Mouse (Mus musculus) B cell, adult 2 months (primary cell): ENCODE measurements around the gene Aldh1a3.
A peak's percentile ranks its signal among the peaks of the same experiment; 100 is the strongest.

Experiments used
- DNase-seq, 2 experiments: peaks; one replicate each; pipeline ENCODE4 v3.0.0; 2022

Aldh1a3 gene

DNA sequence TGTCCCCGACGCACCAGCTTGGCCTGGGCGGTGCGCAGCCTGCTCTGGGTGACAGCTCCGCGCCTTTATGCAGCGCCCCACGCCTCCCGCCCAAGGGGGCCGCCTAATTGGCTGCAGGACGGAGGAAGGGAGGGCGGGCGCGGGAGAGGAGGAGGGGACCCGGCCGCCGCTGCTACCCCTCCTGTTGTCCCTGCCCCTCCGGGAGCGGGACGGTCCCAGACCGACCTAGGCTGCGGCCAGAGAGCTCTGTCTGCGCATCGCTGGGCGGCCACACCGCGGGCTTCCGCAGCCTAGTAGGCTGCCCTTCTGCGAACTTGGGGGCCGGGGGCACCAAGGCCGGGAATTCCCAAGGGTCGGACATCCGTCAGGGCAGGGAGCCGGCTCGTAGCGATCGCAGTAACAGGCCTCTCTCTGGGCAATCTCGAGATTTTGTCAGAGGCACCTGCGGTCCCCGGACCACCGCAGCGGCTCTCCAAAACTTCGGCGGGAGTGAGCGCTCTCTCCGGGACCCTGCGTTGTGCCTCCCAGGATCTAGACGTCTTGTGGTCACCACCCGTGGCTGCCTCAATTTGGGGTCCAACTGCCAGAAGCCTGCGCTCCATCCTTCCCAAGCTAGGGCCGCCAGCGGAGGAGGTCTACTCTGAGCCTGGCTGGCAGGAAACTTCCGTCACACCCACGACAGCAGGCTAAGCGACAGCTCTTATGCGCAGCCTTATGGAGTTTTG is at the start of gene Aldh1a3:
Gene Aldh1a3 (minus strand): TSS at position 81 of the 725 bp plus-strand sequence.
- DNase-seq = no peak

DNA sequence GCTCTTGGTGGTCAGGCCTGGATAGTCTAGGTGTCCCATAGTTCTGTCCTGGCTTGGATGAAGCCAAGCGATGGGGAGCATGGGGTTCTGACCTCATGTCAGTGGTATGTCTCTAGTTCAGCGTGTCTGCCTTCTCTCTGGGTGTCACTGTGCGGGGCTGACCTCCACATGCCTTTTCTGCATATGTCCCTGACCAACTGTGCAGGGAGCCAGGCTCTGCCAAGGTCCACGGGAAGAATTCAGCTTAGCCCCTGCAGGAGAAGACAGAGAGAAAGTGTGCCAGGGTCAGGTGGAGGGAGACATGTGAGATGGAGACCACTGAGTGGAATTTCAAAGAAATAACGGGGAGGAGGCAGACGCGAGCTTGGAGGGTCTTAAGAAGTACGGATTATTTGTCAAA is 49.0 kb upstream of the Aldh1a3 start:
- no peak for DNase-seq

DNA sequence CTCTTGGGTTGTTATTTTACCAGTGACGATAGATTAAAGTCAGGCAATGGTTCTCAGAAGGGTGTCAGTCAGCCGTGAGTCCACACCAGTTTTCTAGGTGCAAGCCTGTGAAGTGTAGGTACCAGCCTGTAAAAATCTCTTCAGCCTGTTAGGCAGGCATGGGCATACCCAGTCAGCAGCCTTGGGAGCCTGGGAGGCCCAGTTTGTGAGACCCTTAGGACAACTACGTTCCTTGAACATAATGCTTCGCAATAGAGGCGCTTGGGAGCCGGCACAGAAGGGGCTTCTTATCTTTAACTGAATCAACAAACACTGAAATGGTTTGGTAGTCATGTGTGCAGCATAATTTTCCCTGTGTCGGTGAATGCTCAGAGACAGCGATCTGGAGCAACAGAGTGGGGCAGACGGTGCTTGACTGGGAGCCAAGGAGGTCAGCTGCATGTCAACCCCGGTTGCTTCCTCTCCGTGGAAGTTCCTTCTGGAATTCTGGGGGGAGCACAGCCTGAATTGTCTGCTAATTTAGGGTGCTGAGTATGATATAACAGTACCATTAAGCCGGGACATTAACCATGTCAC is 44.4 kb upstream of the Aldh1a3 start:
- no peak for DNase-seq

DNA sequence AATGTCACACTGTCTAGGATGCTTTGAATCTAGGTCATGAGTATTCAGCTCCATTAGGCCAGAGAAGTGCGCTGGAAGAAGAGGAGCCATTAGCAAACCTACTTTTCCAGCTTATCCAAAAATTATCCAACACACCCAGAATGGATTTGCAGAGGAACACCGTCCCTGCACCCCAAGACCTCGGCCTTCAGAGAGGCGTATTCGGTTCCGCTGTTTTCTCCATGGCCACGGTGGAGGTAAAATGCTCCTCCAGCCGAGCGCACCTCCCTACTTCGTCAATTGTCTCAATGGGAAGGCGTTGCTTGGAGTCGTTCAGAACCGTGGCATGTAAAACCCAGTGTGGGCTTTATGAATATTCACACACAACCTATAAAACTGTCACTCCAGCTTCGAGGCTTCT is 39.3 kb upstream of the Aldh1a3 start:
- no peak for DNase-seq

DNA sequence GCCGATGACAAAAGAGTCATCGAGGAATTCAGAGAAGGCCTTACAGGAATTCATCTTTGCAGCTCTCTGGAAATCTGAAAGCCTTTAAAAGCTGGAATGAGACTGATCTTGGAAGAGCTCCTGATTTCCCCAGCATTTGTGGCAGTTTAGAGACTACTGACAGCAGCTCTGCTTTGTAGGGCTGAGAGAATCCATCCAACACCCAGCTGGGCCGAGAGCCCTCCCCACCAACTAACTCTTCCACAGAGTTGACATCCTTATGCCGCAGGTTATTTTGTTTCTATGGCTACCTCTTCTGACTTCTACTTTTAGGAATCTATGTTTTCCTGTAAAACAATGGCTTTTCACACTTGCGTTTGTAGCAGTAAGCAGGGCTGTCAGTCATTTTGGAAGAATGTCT is 37.9 kb upstream of the Aldh1a3 start:
- DNase-seq = no peak

DNA sequence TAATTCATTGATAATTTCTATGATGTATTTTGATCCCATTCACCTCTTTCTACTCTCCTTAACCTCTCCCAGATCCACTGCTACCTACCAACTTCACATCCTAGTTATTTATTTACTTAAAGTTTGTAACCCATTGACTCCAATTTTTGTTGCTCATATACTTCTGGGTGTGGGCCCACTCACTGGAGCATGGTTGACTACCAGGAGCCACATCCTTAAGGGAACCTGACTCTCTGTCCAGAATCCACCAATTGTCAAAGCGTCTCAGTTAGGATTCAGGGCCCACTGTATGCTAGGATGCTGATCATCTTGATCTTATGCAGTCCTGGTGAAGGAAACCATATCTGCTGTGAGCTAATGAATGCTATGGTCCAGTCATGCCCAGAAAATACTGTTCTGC is 35.8 kb upstream of the Aldh1a3 start:
- DNase-seq = no peak

DNA sequence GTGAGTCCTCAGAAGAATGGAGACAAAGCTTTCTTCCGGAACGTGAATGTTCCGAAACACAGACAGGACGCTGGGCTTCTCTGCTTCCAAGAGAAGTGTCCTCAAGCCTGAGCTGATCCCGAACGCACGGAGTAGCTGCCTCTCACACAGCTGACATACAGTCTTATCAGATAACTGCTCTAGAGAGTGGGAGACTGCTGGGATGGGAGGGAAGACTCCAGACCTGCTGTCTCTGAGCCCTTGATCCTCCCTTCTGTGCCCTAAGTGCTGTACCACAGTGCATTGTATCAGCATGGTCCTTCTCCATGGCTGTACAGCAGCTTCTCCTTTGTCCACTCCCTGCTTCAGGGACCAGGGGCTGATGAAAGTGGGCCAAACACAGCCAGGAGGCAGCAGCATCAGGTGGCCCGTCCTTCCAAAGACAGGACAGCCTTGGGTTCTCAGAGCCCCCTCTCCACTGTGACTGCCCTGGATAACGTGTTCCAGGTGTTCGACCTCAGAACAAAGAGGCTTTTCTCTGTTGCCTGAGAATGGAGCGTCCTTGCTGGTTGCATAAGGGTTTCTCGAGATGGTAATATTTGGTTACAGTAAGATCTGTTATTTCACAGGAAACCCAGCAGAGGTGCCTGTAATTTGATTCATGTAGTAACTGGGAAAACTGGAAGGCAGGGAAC is 24.4 kb upstream of the Aldh1a3 start:
- no peak for DNase-seq

DNA sequence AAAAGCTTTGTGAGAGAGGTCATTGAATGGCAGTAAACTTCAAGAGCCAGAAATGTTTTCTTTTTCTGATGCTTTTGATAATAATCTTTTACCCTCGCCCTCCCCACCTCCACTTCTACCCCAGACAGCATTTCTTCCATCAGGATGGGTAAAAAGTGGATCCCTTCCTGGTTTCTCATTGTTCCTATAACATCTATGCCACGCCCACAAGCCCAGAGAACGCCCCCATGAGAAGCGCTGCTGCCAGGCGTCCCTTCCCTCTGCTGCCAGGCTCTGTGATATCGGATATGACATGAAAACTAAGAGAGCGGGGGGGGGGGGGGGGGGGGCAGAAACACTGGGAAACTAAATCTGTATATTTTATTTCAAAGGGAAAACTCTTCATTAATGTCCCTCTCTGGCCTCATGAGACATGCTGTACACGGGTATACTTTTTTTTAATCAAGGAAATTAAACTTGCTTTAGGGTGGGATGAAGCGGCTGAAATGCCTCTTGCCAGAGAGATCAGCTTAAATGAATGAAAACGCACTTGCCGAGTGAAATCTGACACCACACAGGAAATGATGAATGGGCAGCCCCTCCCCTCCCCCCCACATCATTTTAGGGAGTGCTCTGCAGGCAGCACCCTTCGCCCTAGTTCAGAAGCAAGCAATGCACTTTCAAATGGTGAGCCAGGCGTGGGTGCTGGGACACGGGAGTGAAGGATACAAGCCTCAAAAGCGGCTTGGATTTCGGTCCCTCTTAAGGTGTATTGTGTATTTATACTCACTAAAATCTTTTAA is 22.8 kb upstream of the Aldh1a3 start:
- no peak for DNase-seq

DNA sequence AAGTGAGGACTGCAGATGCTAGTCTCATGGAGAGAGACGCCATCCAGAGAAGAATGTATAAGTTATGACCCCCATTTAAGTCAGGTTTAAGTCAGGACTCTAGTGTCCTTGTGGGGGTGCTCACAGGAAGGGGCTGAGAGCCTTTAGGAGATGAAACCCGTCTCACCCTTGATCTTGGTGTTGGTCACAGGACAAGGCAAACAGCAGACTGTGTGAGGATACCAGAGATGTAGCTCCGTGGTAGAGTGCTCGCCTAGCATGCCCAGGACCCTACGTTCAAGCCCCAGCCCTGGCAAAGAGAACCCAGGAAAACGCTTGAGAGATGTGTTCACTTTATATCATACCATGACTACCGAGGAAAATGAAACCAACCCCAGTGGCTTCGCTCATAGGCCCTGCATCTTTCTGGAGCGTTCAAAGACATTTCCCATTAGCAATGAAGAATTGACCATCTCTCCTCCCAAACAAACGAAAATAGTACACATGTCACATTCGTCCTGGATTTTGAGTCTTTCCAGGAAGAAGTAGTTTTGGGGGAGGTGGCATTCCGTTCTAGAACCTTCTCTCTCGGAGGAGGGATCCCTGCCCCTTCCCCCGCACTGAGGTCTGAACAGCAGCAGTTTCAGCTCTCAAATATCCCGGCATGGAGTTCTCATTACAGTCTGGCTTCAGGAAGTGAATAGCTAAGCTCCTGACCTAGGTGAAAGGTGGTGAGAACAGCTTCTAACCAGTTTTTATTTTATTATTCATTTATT is 21.6 kb upstream of the Aldh1a3 start:
- no peak for DNase-seq

DNA sequence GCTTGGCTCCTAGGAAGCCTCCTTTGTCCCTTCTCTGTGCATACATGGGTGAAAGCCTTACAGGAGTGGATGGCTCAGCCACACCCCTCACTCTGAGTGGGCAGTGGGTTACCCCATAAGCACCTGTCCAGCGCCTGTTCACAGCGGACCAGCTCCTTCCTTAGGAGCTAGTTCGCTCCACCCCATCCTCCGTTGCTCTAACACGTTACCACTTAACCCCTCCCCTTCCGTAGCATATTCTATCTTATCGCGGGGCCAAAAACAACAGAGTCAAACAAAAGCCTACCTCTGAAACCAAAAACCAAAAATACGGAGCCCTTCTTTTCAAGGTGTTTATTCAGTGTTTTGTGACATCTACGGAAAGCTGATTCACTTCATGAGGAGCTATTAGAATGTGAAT is 21.0 kb upstream of the Aldh1a3 start:
- no peak for DNase-seq

DNA sequence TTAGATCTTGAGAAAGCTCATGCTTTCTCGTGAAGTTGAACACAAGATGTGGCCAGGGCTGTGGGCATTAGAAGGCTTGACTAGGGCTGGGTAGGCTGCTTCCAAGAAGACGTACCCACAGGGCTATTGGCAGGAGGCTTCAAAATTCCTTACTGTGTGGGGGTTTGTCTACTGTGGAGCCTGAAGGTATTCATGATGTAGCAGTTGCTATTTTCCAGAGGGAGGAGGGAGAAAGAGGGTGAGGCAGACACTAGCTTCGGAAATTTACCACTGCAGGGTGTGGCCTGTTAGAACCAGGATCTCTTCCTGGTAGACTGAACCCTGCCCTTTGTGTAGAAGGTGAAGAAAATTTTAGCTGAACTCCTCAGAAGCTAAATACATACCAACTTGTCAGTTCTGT is 19.5 kb upstream of the Aldh1a3 start:
- no peak for DNase-seq

DNA sequence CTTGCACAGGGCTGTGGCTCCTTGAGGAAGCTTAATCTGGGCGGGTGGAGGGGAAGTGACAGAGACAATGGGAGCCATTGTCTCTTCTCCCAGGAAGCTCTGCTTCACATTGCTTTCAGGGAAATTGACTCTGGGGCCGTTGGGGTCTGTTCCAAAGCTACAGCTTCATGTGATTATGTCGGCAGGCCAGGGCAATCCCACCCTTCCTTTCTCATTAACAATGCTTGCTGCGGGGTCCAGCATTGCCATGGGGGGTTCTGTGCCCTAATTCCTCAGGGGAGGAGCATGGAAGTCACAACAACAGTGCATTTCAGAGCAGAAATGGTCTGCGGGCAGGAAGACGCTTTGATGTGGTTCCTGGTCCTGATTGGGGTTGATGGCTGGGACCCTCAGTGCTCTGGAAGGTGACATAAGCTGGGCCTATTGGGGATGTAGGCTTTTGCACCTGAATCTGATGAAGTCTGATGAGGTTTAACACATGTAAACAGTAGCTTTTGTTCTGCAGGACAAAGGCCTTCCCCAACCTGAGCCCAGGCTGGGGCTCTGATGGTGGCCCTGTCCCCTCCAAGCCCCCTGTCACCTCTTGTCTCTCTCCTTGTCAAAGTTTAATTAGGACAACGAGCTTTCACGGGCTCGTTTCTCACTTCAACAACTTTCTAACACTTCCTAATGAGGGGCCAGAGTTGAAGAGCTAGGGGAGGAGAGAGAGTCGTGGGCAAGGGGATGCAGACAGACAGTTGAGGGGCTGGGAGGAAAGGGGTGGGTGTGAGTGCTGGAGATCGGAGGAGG is 18.0 kb upstream of the Aldh1a3 start:
- DNase-seq = no peak

DNA sequence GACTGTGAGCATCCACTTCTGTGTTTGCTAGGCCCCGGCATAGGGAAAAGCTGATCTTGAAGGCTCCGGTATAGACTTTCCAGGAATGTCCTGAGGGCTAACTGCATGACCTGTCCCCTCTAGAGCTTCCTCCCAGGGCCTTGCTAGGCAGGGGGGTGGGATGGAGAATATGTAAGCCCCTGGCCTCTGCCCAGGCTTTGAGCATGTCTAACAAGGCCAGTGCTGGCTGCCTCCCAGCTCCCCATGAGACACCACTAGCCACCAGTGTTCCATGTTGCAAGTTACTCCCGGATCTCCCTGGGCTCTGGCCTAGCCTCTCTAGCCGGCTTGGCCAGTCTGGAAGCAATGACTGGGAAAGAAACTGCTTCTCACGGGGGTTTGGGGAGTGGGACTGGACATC is 17.4 kb upstream of the Aldh1a3 start:
- no peak for DNase-seq

DNA sequence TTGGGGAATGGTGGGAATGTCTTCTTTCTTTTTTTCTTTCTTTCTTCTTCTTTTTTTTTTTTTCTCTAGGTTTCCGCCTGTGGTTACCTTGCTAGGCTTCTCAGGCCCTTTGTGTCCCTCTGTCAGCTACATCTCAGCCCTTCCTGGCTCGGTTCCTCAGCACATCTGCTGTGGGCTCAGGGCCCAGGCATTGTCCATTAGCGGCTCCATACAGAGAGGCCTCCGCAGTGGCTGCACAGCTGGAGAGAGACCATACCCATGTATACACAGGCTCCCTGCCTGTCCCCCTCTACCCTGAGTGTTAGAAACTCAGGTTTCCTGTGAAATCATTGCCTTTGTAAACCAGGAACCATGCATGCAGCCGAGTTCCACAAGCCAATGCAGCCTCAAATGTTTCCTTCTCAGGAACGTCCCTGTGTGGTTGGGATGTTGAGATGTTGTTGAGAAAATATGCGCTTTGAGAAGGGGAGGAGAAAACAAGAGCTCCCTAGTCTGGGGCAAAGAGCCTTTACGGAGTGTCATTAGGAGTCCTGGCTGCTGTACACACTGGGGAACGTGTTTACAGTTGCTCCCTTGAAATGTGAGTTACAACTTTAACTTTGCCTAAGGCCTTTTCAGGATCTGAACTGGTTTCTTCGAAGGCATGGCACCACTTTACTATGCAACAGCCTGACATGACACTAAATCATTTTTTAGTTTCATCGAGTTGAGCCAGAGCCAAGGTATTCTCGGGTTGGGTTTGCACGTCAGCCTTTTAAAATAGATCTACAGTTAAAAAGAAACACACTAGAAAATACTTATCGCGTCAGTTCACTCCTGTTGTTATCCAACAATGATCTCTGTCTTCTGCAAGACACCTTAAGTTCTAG is 15.4 kb upstream of the Aldh1a3 start:
- no peak for DNase-seq

DNA sequence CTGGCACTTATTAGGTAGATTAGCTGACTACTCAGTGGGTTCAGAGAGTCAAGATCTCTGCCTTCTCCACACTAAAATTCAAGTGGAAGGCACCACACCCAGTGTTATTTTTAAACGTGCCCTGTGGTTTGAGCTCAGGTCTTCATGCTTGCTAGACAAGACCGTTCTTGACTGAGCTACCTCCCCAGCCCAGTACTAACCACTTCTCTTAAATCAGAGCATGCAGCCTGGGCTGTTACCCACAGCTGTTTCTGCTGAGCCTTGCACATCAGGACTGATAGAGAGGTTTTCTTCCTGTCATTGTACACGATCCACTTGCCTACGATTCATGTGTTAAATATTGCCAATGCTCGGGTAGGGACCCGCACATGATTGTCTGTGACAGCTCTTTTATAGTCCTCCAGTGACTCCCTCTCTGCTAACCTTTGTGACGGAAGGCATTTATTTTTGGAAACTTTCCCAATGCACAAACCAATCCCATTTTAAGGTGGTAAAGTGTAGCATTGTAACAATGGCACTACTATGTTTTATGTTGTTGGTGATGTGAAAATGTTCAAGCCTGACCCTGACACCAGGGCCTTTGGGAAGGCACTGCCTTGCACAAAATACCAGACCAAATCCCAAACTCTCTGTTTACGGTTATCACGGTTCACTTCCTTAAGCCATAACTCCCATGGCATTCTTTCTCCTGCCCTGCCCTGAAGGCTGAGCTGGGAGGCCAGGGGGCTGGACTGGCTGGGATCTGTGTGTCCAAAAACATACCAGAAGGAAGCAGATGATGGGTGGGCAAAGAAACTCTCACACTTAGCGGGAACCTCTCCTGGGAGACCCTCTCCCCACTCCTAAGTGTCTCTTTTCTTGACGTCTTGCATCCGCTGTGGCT is 11.7 kb upstream of the Aldh1a3 start:
- no peak for DNase-seq

DNA sequence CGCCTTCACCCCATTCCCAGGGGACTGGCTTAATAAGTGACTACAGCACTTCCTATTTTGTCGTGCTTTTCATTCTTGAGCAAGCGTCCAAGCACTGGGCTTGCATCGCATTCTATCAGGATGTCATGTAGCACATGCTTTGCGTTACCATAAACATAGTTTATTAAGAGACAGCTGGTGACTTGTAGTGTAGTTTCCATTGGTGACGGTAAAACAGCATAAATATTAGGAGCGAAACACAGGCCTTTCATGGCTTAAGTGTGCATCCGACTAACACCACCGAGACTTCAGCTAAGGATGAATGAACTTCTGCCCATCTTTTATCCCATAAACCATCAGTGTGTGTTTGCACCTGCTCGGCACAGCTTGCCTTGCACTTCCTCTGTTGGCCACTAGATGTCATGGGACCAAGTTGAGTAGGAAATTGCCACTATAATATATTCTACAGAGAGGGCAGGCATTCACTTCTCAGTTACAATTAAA is 7.2 kb upstream of the Aldh1a3 start:
- peak; percentile 55 to 57 for DNase-seq

DNA sequence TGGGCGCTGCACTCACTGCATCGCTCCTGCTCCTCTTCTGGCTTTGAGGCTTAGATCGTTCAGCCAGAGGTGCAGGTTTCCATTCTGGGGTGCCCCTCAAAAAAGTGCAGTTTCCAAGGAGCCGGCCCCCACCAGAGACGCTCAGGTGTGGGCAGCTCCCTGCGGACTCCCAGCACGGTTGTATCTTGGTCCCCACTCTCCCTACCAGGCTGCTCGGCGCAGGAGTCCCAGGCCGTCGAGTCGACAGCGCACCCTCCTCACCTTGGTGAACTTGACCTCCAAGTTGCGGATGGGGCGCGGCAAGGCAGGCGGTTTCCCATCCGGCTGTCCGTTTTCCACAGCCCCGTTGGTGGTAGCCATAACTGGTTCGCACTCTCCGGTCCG is 272 bp downstream of the Aldh1a3 start:
- DNase-seq = no peak

DNA sequence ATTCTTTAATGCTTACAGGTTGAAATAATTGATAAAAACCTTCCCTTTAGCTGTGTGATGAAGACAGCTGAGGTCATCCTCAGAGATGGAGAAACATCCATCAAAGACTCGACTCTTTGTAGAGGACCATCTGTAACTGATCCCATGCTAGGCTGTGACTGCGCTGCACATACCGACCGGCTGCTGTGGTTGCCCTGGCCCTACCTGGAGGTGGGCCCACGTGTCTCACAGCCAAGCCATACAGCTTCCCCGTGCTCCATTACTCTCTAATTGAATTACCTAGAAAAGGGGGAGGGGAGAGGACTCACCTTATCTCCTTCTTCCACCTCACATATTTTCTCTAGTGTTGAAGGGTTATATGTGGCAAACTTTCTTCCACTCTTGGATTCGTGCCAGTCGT is 5.4 kb downstream of the Aldh1a3 start:
- no peak for DNase-seq

DNA sequence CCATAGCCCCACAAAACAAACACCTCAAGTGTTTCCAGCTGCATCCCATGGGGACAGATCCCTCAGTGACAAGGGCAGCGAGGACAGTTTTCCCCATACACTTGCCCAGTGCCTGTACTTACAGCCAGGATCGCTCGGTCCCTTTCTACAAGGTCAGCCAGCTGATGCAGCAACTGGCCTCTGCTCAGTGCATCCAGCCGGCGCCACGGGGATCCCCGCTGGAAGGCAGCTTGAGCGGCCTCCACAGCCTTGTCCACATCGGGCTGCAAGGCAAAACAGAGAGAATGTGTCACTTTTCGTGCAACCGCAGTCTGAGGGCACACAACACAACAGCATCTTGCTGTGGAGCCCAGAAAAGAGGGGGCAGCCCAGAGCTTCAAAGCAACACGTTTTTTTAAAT is 8.3 kb downstream of the Aldh1a3 start:
- DNase-seq = no peak

DNA sequence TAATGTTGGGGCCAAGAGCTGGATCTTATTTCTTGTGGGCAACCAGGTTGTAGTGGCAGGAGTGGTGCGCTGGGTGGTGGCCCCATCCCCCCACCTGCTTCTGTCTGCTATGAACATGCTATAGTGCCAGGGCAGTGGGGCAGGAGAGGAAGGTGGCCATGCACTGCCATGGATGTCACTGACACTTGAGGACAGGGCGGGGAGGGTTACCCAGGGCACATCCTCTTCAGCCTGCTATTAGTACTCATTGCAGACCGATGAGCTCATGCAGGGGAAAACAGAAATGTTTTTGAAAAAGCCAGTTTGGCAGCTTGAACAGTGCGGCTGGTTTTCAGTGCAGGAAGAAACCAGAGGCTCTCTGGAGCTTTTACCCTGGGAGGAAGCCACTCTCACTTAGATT is 10.5 kb downstream of the Aldh1a3 start:
- DNase-seq = no peak
